Mouse (Mus musculus) c-Kit-positive CD71-negative TER-119-negative erythroid progenitor cells, embryonic 14.5 days (primary cell): Measurements from ENCODE around the gene 1700125H20Rik.

Experiments
- DNase-seq: peaks from one replicate; pipeline ENCODE4 v3.0.0-alpha.2; 2013; ENCODE audit warnings: low read depth

Gene 1700125H20Rik

DNA sequence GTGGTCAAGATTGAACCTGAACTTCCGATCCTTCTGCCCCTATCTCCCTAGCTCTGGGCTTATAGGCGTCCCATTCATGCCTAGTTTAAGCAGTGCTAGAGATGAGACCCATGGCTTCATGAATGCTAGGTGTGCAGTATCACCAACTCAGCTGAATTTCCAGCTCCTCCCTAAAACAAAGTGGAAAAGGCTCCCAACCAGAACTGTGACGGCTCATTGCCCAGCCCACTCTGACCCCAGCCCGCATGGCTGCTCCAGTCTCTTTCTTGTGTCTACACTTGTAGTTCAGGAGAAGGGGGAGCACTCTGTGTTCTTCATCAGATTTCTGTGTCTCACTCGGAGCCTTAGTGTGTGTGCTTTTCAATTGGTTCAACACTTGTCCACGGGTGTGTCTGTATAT lies 14.6 kb downstream of the 1700125H20Rik start:
- DNase-seq: no peak

DNA sequence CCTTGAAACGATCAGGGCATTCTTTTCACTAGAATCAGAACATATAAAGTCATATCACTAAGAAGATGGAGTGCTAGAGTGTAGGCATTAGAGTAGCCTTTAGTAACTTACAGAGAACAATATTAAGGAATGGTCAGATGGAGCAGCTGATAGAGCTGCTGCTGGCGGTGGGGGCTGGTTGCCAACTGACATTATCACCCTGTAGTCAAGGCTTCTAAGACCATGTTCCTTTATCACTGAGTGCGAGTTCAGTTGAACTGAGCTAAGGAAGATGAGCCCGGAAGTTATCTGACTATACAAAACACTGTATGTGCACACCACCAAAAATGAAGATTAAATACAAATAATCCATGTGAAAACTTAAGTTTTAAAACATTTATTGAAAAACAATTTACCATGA lies 18.9 kb downstream of the 1700125H20Rik start:
- DNase-seq: no peak

DNA sequence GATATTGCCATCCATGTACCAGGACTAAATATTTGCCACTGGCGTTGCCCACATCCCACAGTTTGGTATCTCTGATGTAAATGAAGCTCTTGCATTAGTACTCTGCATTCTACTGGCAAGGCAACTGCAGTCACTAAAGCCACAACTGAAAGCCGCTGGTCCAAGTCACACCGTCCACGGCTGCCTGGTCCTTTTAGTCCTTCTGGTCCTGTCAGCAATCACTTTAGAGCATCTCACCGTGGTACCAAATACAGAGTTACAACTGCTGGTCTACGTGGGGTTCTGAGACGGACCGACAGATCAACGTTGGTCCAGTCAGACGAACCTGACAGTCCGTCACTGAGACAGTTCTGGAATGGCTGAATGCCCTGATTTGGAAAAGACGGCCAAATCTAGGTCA lies 20.5 kb downstream of the 1700125H20Rik start:
- no peak for DNase-seq

DNA sequence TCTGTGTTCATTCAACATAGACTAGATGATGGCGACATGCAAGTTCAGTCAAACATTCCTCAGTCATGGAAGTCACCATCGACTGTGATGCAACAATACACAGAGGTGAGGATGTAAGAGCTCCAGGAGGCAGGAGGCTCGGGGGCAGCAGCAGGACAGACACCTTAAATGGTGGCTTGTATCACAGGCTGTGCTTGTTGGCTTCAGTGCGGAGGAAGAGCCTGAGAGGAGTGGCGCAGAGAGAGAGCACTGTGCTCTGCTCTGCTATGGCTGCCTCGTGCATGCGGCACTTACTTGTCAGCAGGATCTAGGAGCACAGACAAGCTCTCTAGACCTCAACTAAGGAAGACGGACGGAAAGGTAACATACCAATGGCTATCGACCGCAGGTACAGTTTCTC lies 24.0 kb downstream of the 1700125H20Rik start:
- no peak for DNase-seq

DNA sequence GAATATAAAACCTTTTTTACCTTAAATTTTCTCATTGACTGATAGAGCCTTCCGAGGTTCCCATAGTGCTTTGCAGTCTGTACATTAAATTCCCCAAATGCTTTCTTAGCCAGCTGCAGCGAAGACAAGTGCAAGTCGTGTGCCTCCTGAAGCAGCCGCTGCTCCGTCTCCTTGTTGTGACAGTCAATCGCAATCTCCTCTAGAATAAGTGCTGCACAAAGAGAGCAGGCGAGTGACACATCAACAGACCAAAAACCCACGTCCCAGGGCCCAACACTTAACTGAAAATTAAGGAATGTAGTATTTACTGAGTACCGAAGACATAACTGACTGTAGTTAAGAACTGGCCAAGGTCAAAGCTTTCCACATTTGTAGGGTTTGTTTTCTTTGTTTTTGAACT lies 25.8 kb downstream of the 1700125H20Rik start:
- no peak for DNase-seq

DNA sequence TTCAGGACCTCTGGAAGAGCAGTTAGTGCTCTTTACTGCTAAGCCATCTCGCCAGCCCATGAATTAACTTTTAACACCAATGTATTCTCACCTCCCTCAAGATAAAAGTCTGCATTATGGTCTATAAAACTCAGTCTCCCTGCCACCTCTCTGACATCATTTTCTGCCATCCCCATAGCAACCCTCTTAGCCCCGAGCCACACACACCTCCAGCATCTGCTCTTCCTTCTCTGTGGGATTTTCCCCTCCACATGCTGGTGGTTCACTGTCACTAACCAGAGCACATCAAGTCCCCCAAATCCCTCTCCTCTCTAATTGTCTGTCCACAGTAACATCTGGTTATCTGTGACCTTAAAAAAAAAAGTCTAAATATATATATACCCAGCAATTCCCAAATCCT lies 28.7 kb downstream of the 1700125H20Rik start:
- no peak for DNase-seq

DNA sequence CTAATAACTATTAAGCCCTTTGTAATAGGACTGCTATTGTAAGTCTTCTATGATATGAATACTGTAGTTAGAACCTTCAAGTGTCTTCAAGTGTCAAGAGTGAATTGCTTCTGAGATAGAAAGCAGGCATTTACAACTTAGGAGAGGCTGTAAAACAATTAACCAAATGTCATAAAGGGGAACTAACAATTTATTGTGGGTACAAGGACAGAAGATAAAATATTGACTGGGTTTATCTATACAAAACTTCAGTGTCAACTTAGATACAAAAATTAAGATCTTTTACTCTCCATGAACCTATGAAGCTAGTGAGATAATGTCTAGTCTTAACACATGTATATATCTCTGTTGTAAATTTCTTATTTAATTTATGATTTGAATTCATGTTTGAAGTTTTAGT lies 36.0 kb downstream of the 1700125H20Rik start:
- DNase-seq: no peak

DNA sequence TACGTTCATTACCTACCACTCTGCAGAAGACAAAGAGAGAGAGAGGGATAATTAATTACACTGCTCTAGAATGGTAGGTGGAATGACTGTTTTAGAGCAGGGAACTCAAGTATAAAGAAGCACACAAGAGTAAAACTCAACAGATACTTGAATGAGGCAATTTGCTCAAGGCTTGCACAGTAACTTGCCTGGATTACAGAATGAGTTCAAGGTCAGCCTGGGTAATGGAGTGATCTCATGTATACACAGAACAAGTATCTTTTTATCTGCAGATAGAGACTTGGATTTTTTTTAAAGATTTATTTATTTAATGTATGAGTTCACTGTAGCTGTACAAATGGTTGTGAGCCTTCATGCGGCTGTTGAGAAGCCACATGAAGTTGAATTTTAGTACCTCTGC lies 40.9 kb downstream of the 1700125H20Rik start:
- no peak for DNase-seq

DNA sequence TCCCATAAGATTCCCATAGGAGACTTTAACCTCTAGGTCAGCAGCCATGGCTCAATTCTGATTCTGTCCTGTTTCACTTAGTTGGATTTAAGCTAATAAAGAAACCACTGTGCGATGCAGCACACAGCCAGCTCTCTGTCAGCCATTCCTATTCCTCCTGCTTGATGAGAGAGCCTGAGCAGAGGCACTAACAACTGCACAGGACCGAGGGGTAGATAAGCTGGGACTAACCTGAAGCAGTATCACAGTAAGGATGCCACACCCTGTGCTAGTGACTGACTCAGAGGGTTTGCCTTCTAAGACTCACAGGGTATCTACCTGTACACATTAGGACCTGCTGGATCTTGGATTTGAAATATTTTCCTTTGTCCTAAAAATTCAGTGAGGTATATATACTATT lies 43.0 kb downstream of the 1700125H20Rik start:
- DNase-seq: no peak

DNA sequence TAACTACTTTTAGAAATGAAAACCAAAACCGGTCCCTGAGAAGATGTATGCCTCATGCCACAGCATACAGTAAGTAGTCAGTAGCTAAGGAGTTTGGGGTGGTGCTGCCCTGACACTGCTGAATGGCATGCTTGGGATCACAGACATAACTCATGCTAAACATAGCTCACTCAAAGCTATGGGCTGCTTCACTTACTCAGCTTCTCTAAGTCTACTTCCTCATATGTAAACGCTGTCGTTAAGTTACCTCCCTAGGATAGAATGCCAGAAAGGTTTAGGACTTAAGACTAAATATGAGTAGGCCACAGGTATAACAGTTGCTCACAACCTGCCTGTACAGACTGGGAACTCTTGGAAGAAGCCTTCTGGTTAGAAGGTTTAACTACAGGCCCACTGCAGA lies 44.5 kb downstream of the 1700125H20Rik start:
- DNase-seq: no peak

DNA sequence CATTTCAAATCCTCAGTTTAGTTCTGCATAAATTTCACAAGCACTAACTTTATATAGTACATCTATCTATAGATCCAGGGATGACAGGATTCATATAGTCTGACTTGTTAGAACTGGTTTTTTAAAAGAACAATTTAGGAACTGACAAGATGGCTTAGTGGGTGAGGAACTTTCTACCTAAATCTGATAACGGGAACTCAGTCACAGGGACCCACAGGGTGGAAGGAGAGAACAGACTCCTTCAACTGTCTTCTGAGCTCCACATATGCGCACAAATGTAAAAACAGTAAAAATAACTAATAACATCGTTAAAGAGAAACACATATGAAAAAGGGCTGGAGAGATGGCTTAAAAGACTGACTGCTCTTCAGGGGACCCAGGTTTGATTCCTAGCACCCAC lies 48.8 kb downstream of the 1700125H20Rik start:
- no peak for DNase-seq

DNA sequence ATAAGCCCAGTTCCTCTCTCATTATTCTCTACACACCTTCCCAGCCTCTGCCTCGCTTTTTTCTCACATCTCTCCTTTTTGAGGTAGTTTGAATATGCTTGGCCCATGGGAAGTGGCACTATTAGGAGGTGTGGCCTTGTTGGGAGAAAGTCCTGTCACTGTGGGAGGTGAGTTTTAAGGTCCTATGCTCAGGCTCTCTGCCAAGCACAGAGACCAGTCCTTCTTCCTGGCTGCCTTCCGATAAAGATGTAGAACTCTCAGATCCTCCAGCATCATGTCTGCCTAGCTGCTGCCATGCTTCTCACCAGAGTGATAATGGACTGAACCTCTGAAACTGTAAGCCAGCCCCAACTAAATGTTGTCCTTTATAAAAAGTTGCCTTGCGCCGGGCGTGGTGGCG lies 52.4 kb downstream of the 1700125H20Rik start:
- DNase-seq: no peak

DNA sequence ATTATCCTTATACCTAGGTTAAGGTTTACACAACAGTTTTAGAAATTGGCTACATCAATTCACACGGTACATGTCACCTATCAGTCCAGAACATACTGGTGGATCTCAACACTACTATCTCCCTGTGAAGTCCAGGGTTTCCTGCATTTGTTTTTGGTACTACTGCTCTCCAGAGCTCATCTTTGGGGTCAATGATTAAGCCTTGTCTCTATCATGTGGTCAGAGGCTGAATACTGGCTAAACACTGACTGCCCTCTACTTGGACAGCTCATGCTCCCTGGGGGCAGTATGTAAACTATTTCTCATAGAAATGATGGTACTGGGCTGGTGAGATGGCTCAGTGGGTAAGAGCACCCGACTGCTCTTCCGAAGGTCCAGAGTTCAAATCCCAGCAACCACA lies 53.0 kb downstream of the 1700125H20Rik start:
- no peak for DNase-seq
